Mouse (Mus musculus) kidney, adult 2 months (tissue): ENCODE data around the gene Chrm3.

Source experiments
- CTCF ChIP-seq: fragments of 200-500 bp; conservative IDR thresholded peaks from 2 replicates; pipeline ENCODE4 v1.5.1; 2011; ENCODE audit warnings: low read depth, mild to moderate bottlenecking, control low read depth, low read length, moderate library complexity, mixed read lengths; ENCODE audit not compliant: insufficient read depth, insufficient read length
- POLR2A ChIP-seq: fragments of 200-500 bp; IDR thresholded peaks from one replicate; pipeline ENCODE4 v1.6.1; 2011; ENCODE audit warnings: low read depth, low read length, control low read depth

DNA sequence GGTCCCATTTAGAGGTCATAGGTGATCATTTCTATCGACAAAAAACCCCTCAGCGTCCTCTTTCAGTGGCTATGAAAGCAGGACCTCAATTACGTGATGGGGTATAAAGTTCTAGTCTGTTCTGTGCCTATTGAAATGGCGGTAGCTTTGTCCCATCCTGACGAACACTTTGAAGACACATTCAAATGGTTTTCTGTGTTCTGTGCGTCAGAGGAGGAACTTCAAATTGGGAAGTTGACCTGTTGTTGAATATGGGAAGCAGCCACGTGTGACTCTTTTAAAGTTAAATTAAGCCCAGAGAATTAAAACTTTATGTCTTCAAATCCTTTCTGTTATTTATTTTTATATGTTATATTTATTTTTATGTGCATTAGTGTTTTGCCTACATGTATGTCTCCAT, 253.3 kb downstream of the Chrm3 start:
- TF ChIP-seq CTCF: no peak
- no peak for TF ChIP-seq POLR2A
